Mouse (Mus musculus): ENCODE results near the gene Zfp711. TPM values are rescaled to one million over a fixed set of nuclear protein-coding genes. Genes with fewer than 3 reads are reported as not detected.

Gene Zfp711
- polyA plus RNA-seq (2012; ENCODE audit: insufficient read depth, low replicate concordance) = not detected in 2 replicates

DNA sequence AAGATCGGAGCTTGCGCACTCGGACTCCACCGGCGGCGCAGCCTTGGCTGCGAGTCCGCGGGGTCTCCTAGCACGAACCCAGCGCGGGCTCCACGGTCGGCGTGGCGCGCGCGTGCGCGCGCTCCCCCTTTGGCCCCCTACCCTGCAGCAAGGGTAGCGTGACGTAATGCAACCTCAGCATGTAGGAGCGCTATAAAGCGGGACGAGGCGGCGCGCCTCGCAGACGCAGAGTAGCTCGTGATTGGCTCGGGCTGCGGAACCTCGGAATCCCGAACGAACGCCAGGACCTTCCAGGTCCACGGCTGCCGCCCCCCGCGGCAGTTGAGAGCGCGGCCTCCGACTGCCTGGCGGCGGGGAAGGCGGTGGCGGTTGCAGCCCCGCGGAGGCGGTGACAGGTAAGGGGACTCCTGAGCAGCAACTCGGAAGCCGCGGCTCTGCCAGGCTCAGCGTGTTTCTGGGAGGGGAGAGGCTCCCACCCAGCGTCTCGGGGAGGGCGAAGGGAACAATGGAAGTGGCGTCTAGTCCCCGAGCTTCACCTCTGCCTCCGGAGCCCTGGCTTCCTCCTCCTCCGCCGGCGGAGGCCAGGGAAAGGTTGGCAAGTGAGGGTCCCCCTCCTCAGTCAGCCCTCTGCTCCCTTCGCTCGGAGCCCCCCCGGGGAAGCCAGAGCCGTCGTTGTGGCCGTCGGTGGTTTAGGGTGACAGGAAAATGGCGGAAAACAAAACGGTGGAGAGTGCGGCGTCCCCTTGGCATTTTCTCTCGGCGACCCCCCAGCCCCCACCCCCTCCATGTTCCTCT, at the start of gene Zfp711:
Gene Zfp711 (plus strand): TSS at position 16 of the 795 bp plus-strand sequence.
- Histone ChIP-seq H3K9me3 (peaks cover 5% of the 10 kb centered on the region), H3K4me3 (replicated peaks) (peak within 1 kb of the TSS; percentile 91), H3K27me3 (replicated peaks) (peaks cover 21% of the 10 kb centered on the region), H3K36me3 (replicated peaks; ENCODE audit: low read length) (no peaks in the 10 kb centered on the region), H3K4me1 (peaks cover 10% of the 10 kb centered on the region)
- TF ChIP-seq FLI1 (IDR thresholded peaks at IDR 0.05; ENCODE audit: low read length) (no peak), GATA1 (IDR thresholded peaks at IDR 0.05; ENCODE audit: borderline replicate concordance, low read length) (no peak)

DNA sequence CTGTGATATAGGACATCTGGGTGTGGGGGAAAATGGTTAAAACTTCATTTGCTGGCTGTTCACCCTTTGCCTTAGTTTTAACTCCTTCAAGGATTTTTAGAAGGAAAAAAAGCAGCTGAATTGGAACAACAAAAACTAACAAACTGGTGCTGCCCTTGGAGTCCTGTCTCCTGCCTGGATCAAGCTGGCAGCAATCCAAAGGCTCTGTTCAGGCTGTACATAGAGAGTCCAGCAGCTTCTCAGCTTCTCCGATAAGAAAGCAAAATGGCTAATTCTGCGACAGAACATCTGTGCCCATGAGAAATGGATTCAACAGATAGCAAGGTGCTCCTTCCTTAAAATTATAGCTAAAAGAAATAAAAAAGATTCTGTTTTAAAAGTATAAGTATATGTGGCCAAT, 32.6 kb upstream of the Zfp711 start:
- no peaks in the 10 kb centered on the region for H3K36me3 ChIP-seq (replicated peaks; ENCODE audit: low read length)
- TF ChIP-seq GATA1 (IDR thresholded peaks at IDR 0.05; ENCODE audit: borderline replicate concordance, low read length) (no peak), FLI1 (IDR thresholded peaks at IDR 0.05; ENCODE audit: low read length) (no peak)
- H3K4me1 ChIP-seq = no peaks in the 10 kb centered on the region
- H3K9me3 ChIP-seq = no peaks in the 10 kb centered on the region
- H3K4me3 ChIP-seq (replicated peaks) = no peak overlapping the region
- no peaks in the 10 kb centered on the region for H3K27me3 ChIP-seq (replicated peaks)

DNA sequence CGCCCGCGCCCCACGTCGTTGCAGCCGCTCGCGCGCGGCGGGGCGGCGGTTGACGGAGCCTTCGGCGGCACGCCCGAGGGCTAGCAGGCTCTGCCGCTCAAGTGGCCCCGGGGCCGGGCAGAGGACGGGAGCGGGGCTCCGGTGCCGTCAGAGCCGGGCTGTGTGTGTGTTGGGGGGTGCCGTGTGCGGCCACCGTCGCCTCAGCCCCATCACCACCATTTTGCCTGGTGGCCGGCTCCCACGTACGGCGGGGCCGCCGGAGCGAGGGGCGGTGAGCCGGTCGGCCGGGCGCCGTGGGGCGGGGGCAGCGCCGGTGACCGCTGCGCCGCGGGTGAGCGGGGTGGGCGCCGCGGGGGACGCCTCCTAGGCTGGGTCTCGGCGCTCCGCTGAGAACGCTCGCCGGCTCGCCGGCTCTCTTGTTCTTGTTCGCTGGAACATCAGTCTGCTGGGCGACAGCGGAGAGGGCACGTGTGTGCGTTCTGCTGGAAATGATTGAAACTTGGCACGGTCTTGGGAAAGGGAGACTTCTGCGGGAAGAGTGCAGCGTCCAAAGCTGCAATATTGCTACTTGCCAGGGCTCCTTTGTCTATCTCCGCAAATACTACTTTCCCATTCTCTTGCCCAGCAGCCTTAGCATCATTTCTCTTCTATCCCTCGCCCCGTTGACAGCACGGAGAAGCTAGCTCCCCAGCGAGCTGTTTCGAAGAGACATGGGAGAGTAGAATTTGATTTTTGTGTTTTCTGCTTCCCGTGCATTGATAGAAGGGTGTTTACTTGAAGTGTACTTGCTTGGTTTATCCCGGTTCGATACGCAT, 1.2 kb downstream of the Zfp711 start:
- H3K36me3 ChIP-seq (replicated peaks; ENCODE audit: low read length) = no peaks in the 10 kb centered on the region
- TF ChIP-seq FLI1 (IDR thresholded peaks at IDR 0.05; ENCODE audit: low read length) = no peak
- TF ChIP-seq GATA1 (IDR thresholded peaks at IDR 0.05; ENCODE audit: borderline replicate concordance, low read length) = no peak
- peak overlapping the region; percentile 91 for H3K4me3 ChIP-seq (replicated peaks)
- H3K27me3 ChIP-seq (replicated peaks) = peaks cover 21% of the 10 kb centered on the region
- peaks cover 10% of the 10 kb centered on the region for H3K4me1 ChIP-seq
- H3K9me3 ChIP-seq = peaks cover 5% of the 10 kb centered on the region

DNA sequence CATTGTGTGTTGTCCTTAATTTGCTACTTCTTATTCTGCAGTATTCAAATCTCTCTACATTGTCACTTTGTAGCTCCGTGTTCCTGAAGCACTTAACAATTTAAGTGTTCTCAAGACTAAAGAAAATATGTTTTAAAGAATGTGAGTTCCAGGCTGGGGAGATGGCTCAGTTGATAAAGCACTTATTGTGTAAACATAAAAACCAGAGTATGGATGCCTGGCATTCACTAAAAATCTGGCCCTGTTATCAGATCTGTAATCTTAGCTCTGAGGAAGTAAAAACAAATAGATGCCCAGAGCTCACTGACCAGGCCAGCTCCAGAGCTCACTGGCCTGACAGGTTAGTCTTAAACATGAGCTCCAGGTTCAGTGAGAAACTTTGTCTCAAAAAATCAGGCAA, 75.2 kb downstream of the Zfp711 start:
- no peaks in the 10 kb centered on the region for H3K9me3 ChIP-seq
- H3K27me3 ChIP-seq (replicated peaks) = no peaks in the 10 kb centered on the region

DNA sequence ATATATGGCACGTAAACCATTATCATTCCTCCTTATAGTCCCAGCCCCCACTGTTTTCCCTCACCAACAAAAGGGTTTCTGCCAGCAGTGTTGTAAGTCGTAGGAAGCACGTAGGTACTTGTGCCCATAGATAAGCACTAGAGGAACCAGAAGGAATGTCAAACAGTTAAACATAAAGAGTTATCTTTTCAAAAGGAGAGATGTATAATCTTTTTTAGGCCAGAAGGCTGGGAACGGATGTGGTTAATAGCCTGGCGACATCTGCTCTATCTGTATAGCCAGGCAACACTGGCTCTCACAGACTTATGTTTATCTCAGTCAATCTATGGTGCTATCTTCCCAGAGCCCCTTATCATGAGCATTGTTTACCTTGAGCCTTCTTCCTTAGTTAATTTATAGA, 80.3 kb downstream of the Zfp711 start:
- H3K9me3 ChIP-seq = no peaks in the 10 kb centered on the region
- no peaks in the 10 kb centered on the region for H3K36me3 ChIP-seq (replicated peaks; ENCODE audit: low read length)
- H3K4me3 ChIP-seq (replicated peaks) = no peak overlapping the region
- H3K4me1 ChIP-seq = peaks cover 11% of the 10 kb centered on the region; the same call in 1 of the 2 replicates
- no peak for TF ChIP-seq GATA1 (IDR thresholded peaks at IDR 0.05; ENCODE audit: borderline replicate concordance, low read length)
- TF ChIP-seq FLI1 (IDR thresholded peaks at IDR 0.05; ENCODE audit: low read length) = no peak
- no peaks in the 10 kb centered on the region for H3K27me3 ChIP-seq (replicated peaks)

More for the DNA sequence above, 75.2 kb downstream of the Zfp711 start:
- Histone ChIP-seq H3K36me3 (replicated peaks; ENCODE audit: low read length) (no peaks in the 10 kb centered on the region), H3K4me3 (replicated peaks) (no peak overlapping the region), H3K4me1 (peaks cover 6% of the 10 kb centered on the region; the same call in 1 of the 2 replicates)
- no peak for TF ChIP-seq FLI1 (IDR thresholded peaks at IDR 0.05; ENCODE audit: low read length)
- no peak for TF ChIP-seq GATA1 (IDR thresholded peaks at IDR 0.05; ENCODE audit: borderline replicate concordance, low read length)

Other genes with a start within 250 kb of the Zfp711 start
- gene Satl1, start 193.7 kb upstream of the Zfp711 start, polyA plus RNA-seq (2012; ENCODE audit: insufficient read depth, low replicate concordance) = not detected in 2 replicates
- gene 2010106E10Rik, start 105.3 kb upstream of the Zfp711 start, polyA plus RNA-seq (2012; ENCODE audit: insufficient read depth, low replicate concordance) = not detected in 2 replicates
- not detected in 2 replicates for gene Pof1b, start 98.1 kb downstream of the Zfp711 start, polyA plus RNA-seq (2012; ENCODE audit: insufficient read depth, low replicate concordance)

Data from megakaryocyte, embryonic 14.5 days (primary cell).